Mouse (Mus musculus) stomach, postnatal 0 days (tissue): ENCODE data around the gene Rtf1.

Experiments used
- CTCF ChIP-seq: IDR thresholded peaks from 2 replicates; pipeline ENCODE4 v1.5.1; 2016; ENCODE audit warnings: antibody characterized with exemption, low read depth, mild to moderate bottlenecking, moderate library complexity
- EP300 ChIP-seq: optimal IDR thresholded peaks from 2 replicates; pipeline ENCODE3; 2016; ENCODE audit warnings: antibody characterized with exemption

DNA sequence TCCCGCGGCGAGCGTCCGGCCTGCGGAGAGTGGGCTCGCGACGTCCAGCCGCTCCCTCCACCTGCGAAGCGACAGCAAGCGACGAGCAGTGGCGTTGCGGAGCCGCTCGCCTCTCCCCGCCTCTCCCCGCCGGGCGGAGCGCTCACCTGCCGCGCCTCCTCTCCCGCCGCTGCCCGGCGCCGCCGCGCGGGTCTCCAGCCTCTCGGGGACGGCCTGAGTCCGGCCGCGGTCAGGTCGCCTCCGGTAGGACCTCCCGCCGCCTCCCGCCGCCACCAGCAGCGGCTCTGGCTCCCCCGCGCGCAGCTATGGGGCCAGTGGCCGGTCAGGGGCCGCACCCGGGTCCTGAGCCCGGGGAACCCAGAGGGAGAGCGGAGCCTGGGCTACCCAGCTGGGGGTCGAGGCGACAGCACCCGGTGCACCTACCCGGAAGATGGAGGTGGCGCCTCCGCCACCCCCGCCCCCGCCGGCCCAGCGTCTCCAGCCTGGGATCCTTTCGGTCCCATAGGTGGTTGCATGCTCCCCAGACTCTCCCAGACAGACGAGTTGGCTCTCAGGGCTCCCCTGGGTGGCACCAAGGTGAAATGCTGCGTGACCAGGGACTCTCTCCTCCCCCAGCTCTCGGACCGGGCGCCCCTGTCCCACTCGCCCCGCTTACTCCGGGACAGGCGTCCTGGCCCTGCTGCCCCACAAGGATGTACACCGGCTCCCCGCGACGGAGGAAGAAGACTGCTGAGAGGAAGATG is 83.4 kb downstream of the Rtf1 start:
- TF ChIP-seq CTCF: no peak
- no peak for TF ChIP-seq EP300
